Mouse (Mus musculus) frontal cortex, adult (tissue): Measurements from ENCODE around the gene Rpp14.

Experiments
- ATAC-seq: cut with Nextera tagmentation; 2 replicates; pipeline ENCODE4 v1.9.2; 2017; ENCODE audit warnings: mild to moderate bottlenecking, moderate library complexity, mixed read lengths; ENCODE audit not compliant: low TSS enrichment

Gene Rpp14

DNA sequence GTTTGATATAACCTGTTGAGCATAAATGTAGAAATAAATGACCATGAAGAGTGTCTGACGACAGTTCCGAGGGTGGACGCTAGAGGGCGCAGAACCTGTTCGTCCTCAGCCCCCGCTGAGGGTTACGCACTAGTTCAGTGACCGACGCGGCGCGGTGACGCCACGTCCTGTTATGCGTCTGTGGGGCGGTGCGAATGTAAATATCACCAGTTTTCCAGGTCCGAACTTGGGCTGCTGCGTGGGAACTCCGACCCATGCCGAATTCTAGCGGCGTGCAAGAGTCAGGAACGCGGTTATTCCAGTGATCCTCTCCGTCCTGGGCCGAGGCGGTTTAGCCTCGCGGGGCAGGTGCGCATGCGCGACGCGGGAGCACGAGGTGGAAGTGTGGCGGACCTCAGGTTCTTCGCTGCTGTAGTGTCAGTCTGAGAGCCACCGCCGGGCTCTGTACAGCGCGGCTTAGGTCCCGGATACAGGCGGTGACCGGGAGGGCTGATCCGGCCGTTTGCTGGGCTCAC, at the start of gene Rpp14:
Rpp14 (plus strand) TSS at position 203 of the 515 bp plus-strand sequence.
- peak; percentile 99 for ATAC-seq

DNA sequence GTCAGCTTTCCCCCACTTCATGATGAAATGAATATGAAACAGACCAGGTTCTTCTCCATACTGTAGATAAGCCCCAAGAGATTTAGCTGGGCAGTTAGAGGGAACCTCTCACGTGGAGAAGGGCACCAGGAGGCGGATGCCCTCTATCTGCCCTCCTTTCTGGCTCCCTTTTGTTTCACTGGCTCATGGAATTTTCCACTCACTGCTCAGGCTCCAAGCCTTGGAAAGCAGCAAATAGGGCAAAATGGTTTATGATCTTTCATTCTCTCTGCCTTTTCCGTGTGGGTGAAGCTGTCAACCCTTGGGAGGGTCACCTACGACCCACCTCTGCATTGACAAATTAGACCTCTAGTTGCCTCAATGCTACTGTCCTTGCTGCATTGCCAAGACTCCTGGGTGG, 49.6 kb upstream of the Rpp14 start:
- no peak for ATAC-seq

DNA sequence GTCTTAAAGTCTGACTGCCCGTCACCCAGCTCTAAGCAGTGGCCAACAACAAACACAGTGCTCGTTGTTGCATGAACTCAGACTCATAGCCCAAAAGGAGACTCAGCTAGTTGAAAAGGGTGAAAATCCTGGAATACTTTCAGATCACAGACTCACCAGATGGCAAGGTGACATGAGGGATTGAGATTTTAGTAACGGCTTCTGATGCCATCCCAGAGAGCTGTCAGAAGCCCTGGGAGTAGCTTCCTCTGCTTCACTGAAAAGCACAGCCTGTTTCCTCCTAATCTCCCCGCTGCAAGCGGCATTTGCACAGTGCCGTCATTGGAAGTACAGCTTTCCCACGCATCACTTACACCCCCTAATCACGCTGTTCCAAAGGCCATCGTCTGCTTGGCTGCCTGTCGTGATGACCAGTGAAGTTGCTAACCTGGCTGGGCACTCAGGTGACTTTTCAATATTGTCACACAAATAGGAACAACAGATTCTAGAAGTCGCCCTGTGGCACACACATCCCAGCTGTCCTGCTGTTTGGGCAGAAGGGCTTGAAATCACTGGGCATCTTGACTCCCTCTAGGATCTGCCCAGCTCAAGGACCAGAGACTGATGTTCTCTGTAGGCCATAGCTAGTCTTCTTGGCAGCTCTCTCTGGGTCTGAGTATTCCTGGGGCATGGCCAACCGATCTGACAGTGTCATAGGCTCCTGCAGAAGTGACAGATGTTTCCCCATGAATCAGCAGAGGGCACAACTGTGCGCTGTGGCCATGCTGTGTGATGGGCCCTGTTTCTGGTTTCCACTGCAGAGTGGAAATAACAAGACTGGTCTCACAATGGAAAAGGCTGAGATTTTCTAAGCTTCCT, 47.9 kb upstream of the Rpp14 start:
- ATAC-seq = peak; percentile 84

DNA sequence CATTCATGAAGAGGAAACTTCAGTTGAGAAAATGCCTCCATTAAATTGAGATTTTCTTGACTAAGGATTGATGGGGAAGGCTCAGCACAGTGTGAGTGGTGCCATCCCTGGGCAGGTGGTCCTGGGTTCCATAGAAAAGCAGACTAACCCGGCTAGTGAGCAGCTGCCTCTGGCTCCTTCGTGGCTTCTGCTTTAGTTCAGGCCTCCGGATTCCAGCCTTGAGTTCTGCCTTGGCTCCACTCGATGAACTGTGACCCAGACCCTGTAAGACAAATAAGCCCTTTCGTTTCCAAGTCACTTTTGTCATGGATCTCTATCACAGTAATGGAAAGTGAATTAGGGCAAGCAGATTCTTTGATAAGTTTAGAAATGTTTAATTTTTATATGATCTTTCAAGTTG, 45.6 kb upstream of the Rpp14 start:
- ATAC-seq = no peak

DNA sequence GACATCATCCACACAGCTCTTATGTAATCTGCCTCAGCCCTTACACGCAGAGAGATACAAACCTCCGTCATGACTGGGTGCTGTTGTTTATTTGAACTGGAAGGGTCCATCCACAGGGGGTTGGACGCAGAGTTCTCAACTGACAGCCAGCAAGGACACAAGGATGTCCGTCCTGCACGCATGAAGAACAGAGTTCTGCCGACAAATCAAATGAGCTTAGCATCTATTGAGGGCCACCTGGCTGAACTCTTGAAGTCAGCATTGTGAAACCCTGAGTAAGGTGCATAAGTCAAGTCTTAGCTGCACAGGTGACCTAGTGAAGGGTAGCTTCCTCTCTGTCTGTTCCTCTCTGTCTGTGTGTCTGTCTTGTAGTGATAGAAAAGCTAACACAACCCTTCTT, 44.2 kb upstream of the Rpp14 start:
- ATAC-seq = no peak

DNA sequence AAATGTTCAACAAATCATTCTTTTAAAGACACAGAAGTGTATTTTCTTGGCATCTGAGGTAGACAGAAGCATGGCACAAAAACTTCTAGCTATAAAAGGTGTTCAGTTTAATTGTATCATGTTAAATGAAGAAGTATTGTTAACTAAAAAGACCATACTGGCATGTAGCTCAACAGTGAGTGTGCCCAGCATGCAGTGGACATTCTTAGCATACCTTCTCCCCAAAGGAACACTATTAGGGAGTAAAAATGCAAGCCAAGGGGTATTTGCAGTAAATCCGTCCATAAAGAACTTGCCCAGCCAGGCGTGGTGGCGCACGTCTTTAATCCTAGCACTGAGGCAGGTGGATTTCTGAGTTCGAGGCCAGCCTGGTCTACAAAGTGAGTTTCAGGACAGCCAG, 43.8 kb upstream of the Rpp14 start:
- ATAC-seq = no peak

DNA sequence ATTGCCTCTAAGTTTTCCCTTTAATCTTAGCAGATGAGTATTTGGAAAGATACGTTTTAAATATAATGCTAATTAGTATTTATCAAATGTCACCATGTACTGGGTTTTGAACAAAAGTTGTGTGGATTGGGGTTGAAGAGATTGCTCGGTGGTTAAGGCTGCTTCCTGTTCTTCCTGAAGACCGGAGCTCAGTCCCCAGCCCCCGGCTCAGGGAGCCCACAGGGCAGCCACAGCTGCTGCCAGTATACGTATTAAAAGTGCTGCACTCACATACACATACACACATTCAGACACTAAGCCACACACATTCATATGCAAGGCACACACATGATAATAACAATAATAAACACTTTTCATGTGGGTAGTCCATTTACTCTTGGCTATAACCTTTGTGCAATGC, 42.0 kb upstream of the Rpp14 start:
- ATAC-seq = no peak

DNA sequence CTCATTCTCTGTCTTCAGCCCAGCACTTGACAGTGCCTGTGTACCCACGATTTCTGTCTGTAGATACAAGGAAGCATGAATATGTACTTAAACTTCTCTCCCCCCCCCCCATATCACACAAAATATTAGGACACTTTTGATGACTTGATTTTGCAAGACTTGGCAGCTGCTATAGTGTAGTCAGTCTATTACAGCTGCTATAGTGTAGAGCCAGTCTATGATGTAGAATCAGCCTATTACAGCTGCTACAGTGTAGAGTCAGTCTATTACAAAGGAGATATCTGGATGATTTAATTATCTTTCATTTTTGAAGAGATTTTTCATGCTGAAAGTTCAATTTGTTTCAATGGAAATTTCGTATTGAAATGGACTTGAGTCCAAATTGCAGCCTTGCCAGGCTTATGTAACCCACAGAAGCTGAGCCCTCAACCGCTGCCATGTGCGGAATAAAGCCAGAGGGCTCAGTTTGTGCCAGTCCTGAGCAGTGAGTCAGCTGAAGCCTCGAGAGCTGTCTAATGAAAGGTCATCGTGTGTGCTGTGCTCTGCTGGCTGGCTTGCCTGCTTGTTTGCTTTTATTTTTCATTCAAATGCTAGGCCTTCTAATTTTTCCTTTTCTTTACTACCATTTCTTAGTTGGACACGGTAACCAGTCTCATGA, 41.2 kb upstream of the Rpp14 start:
- ATAC-seq = peak; percentile 73

DNA sequence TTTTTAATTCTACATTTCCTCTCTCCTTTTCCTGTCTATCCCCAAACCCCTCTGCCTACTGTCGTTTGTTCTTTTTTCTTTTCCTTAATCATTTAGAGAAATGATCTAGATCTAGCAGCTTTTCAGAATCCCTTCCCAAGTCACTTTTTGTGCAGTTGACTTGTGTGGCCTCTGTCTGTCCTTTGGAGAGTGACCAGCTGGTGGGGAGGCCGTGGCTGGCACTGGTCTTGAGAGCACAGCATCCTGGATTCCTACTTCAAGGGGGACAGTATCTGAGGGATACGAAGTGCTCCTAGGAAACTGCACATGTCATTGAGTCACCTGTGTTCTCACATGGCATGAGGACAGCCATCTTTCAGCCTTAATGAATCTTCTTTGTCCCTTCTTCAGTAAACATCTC, 40.0 kb upstream of the Rpp14 start:
- ATAC-seq = no peak

DNA sequence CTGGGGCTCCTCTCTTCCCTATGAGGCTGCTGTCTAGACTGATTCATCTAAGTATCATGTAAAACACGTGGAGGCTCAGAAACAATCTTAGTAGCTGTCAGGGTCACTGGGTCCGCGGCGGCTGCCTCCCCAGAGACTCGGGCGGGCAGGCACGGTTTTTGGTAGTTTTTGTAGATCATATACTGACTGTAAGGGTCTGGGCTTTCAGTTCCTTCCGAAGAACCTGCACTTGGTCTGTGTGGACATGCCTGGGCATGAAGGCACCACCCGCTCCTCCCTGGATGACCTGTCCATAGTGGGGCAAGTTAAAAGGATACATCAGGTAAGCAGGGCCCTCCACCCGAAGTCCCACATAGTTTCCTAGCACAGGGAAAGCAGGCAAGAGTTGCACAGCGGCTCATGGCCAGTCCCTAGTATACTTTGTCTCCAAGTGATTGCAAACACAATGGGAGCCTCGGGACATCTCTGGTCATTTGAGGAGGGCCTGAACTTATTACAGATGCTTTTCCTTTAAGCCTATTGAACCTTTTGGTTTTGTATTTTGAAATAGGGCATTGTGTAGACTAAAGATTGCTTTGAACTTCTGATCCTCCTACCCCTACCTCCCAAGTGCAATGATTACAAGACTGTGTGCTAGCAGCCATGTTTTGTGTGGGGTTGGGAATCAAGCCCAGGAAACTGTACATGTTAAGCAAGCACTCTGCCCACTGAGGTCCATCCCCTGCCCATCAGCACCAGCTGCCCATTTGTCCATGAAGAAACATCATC, 39.1 kb upstream of the Rpp14 start:
- no peak for ATAC-seq

DNA sequence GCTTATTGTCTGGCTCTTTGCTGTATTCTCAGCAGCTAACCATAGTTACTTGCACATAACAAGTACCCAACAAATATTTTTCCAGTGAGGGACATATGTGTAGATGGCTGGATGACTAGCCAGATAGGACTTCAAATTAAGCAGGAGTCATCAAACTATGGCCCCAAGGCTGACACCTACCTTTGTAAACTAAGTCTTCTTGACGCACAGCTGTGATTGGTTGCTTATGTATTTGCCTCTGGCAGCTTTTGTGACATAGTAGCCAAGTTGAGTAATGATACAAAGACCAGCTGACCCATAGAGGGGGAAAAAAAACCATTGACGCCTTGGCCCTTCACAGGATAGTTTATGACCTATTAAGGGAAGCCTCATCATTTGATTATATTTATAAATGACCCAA, 38.0 kb upstream of the Rpp14 start:
- no peak for ATAC-seq

DNA sequence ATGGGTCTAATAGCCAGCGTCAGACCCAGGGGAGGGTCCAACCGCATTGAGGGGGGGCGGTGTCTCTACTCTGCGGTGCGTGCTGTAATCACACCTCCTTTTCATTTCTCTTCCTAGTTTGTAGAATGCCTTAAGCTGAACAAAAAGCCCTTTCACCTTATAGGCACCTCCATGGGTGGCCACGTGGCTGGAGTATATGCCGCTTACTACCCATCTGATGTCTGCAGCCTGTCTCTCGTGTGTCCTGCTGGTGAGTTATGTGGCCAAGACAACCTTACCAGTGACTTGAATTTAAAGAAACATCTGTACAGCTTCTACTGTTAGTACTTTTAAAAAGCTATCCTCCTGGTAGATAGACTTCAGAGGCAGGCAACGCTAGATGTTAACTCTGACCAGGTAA, 37.6 kb upstream of the Rpp14 start:
- ATAC-seq = no peak

DNA sequence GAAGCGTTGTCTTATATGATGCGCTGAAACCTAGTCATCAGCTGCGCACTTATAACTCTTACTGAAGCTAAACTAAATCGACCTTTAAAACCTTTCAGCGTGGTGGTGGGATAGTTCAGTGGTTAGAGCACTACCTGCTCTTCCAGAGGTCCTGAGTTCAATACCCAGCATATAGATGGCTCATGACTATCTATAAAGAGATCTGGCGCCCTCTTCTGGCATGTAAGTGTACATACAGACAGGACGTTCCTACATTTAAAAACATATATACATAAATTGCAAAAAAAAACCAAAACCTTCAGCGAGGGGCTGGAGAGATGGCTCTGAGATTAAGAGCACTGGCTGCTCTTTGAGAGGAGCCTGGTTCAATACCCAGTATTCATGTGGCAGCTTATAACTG, 35.8 kb upstream of the Rpp14 start:
- ATAC-seq = no peak

DNA sequence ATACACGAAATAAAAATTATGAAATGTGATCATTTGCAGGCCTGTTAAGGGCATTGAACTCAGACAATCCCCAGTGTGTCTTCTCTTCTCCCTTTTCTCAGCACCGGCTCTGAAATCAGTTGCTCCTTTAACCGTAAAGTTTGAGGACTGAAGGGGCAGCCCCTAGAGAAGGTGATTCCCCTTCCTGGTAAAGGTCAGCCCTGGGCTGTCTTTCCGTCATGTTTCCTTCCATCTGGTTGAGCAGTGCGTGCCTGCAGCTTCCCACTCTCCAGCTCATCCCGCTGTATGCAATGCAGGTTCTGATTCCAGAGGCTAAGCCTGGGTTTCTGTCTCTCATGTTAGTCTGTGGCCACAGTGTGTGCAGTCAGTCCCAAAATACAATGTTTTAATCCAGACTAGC, 35.4 kb upstream of the Rpp14 start:
- no peak for ATAC-seq

DNA sequence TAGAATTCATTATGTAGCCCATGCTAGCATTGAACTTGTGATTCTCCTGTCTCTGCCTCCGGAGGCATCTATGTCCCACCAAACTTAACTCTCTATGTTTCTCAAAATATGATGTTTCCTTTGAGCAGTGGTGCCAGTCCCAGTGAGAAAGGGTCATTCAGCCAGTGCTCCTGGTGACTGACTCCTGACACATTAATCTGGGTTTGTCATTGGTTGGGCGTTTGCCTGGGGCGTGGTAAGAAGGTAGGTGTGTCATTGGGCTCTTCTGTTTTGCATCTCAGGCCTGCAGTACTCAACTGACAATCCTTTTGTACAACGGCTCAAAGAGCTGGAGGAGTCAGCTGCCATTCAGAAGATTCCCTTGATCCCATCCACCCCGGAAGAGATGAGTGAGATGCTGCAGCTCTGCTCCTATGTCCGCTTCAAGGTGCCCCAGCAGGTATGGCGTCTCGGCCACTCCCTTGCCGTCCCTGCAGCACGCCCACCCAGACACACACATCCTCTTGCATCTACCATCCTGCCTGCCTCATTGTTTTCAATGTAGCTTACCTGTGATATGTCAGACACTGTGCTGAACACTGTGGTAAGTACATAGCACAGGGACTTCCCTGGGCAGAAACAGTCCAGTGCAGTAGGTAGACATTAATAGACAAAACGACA, 34.9 kb upstream of the Rpp14 start:
- no peak for ATAC-seq

DNA sequence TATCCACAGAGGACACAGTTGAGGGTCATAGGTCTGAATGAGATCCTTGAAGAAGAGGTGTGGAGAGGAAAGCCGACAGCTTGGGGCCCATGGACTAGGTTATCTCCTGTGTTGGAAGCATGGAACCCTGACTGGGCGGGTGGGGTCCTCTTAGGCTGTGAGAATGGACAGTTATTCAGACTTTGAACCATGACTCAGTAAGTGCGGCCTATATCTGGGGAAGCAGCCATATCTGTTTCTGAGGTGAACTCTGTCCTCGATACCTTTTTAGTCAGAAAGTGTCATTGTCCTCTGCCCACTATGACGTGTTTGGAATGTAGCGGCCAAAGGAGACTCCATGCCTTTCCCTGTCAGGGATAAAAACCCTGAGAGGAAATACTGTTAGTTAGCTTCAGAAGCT, 33.3 kb upstream of the Rpp14 start:
- no peak for ATAC-seq

DNA sequence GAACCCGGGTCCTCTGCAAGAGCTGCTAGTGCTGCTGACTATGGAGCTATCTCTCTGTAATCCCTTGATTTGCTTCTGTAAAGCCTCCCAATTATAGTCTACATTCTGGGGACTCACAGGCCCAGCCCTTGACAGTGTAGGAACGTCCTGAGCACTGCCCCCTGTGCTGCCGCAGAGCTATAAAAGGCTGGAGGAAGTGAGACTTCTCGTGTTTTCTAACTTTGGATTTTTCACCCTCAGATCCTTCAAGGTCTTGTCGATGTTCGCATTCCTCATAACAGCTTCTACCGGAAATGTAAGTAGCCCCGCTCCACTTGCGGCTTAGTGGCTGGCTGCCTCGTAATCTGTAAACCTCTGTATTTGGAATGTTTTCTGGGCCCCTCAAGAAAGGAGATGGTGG, 30.8 kb upstream of the Rpp14 start:
- no peak for ATAC-seq

DNA sequence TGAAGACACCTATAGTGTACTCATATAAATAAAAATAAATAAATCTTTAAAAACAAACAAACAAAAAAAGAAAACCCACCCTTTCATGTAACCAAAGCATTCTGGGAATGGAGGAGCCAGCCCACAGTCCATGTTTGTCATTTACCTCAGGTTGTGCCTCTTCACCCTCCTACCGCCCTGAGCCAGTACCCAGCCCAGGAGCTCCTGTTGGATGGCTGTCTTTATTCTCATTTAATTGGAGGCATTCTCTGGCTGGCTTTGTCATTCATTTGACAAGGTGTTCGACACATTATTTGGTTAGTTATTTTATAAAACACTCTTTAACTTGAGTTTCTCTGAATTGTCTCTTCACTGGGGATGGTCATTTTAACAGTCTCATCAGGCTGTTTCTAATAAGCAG, 28.3 kb upstream of the Rpp14 start:
- no peak for ATAC-seq

DNA sequence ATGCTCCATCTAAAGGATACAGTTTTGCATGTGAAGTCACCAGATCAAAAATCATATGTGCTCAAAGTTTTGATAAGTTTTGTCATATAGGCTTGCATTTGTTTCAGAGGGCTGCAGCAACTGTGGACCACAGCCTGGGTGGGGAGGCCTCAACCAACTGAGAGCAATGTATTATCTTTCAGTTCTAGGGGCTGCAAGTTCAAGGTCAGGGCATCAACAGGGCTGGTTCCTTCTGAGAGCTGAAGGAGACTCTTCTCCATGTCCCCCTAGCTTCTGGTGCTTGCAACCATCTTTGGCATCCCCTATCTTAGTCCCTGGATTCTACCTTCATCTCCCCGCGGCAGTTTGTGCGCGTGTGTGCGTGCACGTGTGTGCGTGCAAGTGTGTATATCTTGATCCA, 27.5 kb upstream of the Rpp14 start:
- ATAC-seq = no peak

DNA sequence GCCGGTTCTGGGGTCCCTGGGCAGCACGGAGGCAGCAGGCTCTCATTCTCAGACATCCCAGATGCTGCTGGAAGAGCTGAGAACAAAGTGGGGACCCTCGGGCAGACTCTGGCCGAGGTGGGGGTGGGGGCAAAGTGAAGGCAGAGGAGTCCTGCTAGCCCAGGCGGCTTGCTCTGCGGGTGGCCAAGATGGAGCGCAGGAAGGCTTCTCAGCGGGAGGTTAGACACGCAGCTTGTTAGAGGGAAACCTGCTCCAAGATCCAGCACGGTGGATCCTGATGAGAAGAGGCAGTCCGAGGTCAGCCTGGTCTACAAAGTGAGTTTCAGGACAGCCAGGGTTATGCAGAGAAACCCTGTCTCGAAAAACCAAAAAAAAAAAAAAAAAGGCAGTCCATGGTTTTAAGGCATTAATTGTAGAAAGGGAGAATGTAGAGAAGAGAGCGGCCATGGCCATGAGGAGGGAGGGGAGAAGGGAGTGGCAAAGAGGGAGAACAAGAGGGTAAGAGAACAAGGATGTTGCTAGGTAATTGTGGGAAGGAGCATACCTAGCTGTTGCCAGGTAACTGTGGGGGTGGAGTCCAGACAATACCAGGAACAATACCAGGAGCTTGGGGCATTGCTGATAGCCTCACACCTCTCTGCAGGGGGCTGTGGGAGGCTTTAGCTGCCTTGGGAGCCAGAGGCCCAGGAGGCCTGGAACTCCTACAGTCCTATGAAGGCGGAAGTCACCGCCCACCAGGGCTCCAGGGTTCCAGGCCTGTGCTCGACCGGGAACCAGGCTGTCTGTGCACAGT, 25.7 kb upstream of the Rpp14 start:
- ATAC-seq = no peak

DNA sequence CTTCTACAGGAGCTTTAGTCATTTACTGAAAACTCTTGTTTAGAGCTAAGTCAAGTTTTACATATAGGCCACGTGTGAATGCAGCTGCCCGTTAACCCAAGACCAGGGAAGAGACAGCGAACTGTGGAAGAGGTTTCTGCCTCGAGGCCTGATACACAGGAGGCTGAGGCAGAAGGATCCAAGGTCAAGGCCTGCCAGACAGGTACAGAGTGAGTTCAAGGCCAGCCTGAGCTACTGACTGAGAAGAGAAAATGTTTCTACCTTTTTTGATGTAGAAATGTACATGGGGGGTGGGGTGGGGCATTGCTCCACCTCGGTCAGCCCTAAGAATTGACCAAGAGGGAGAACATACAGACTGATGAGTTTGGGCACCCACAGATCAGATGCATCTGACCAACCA, 24.1 kb upstream of the Rpp14 start:
- ATAC-seq = no peak
